Mouse (Mus musculus) ES-Bruce4 (cell line): ENCODE measurements around the gene Tlk1. TPM values are rescaled to one million over a fixed set of nuclear protein-coding genes. Genes with fewer than 3 reads are reported as not detected.

Experiments used
- H3K27ac ChIP-seq: 2 replicates; pipeline ENCODE4 v1.5.1; 2012; ENCODE audit warnings: low read length, inconsistent platforms; ENCODE audit not compliant: insufficient read depth
- H3K27me3 ChIP-seq: 2 replicates; pipeline ENCODE4 v1.6.1; 2012; ENCODE audit warnings: mild to moderate bottlenecking, low read length, inconsistent platforms; ENCODE audit not compliant: control insufficient read depth, poor library complexity, insufficient read depth, severe bottlenecking
- H3K36me3 ChIP-seq: 2 replicates; pipeline ENCODE4 v1.6.1; 2012; ENCODE audit warnings: inconsistent platforms, mild to moderate bottlenecking, low read length, moderate library complexity; ENCODE audit not compliant: control insufficient read depth, poor library complexity, insufficient read depth, severe bottlenecking
- H3K4me1 ChIP-seq: one replicate; pipeline ENCODE4 v1.8.1; 2011; ENCODE audit warnings: low read length; ENCODE audit not compliant: control insufficient read depth, insufficient read depth
- H3K4me3 ChIP-seq: 2 replicates; pipeline ENCODE4 v1.5.1; 2011; ENCODE audit warnings: low read depth, mild to moderate bottlenecking, low read length
- H3K9ac ChIP-seq: 2 replicates; pipeline ENCODE4 v1.6.1; 2012; ENCODE audit warnings: low read depth, mild to moderate bottlenecking, inconsistent platforms; ENCODE audit not compliant: poor library complexity, severe bottlenecking
- H3K9me3 ChIP-seq: replicated peaks from 2 replicates; pipeline ENCODE4 v1.6.1; 2012; ENCODE audit warnings: mild to moderate bottlenecking, low read length, inconsistent platforms; ENCODE audit not compliant: control insufficient read depth, poor library complexity, insufficient read depth, severe bottlenecking
- CTCF ChIP-seq: IDR thresholded peaks from one replicate; pipeline ENCODE4 v1.8.1; 2011; ENCODE audit warnings: low read depth, low read length
- EP300 ChIP-seq: IDR thresholded peaks from 2 replicates; pipeline ENCODE4 v1.6.1; 2011; ENCODE audit warnings: low read depth, low read length; ENCODE audit not compliant: insufficient read depth
- POLR2A ChIP-seq: IDR thresholded peaks from one replicate; pipeline ENCODE4 v1.8.1; 2011; ENCODE audit warnings: low read length; ENCODE audit not compliant: insufficient read depth
- polyA plus RNA-seq: library from polyadenylated mRNA; stranded (reverse); fragments of >200 nt; gene quantifications from 2 replicates; pipeline ENCODE4 v1.2.4, GENCODE M21; 2011; ENCODE audit warnings: low read depth; ENCODE audit not compliant: missing spikeins, insufficient read depth, insufficient read length

The Tlk1 gene
- polyA plus RNA-seq, 1 experiment, result 83.4 TPM

- H3K27ac ChIP-seq, result no peak overlapping the region
- H3K9me3 ChIP-seq, result no peaks in the 10 kb centered on the region
- no peak for TF ChIP-seq POLR2A
- no peak for TF ChIP-seq EP300
- TF ChIP-seq CTCF, result no peak
- no peaks in the 10 kb centered on the region for H3K4me1 ChIP-seq
- H3K36me3 ChIP-seq, result no peaks in the 10 kb centered on the region
- H3K9ac ChIP-seq, result no peak overlapping the region
- no peak overlapping the region for H3K4me3 ChIP-seq
- H3K27me3 ChIP-seq, result no peaks in the 10 kb centered on the region
Measured at GRCm38 (mm10) chr2:70779634-70780033, 45.9 kb downstream of the Tlk1 start.

GRCm38 (mm10) chr2:70776744-70777143 is 48.8 kb downstream of the Tlk1 start:
- Histone ChIP-seq H3K27me3 (no peaks in the 10 kb centered on the region), H3K4me1 (no peaks in the 10 kb centered on the region), H3K36me3 (no peaks in the 10 kb centered on the region; the same call in 1 of the 2 replicates), H3K9me3 (no peaks in the 10 kb centered on the region), H3K27ac (no peak overlapping the region), H3K9ac (no peak overlapping the region), H3K4me3 (no peak overlapping the region)
- TF ChIP-seq EP300 (no peak), CTCF (no peak), POLR2A (no peak)

- TF ChIP-seq POLR2A (no peak), CTCF (no peak), EP300 (no peak)
- Histone ChIP-seq H3K9me3 (no peaks in the 10 kb centered on the region), H3K36me3 (no peaks in the 10 kb centered on the region; the same call in 1 of the 2 replicates)
Measured at GRCm38 (mm10) chr2:70764734-70765133, 60.8 kb downstream of the Tlk1 start.

GRCm38 (mm10) chr2:70762741-70763140 is 62.8 kb downstream of the Tlk1 start:
- Histone ChIP-seq H3K36me3 (no peaks in the 10 kb centered on the region), H3K4me1 (no peaks in the 10 kb centered on the region), H3K27ac (no peak overlapping the region), H3K9ac (no peak overlapping the region), H3K9me3 (no peaks in the 10 kb centered on the region), H3K4me3 (no peak overlapping the region), H3K27me3 (no peaks in the 10 kb centered on the region)
- TF ChIP-seq EP300 (no peak), POLR2A (no peak), CTCF (no peak)

More at GRCm38 (mm10) chr2:70764734-70765133, 60.8 kb downstream of the Tlk1 start:
- Histone ChIP-seq H3K4me3 (no peak overlapping the region), H3K9ac (no peak overlapping the region), H3K4me1 (no peaks in the 10 kb centered on the region), H3K27me3 (no peaks in the 10 kb centered on the region), H3K27ac (no peak overlapping the region)

GRCm38 (mm10) chr2:70752149-70752548 is 73.4 kb downstream of the Tlk1 start:
- TF ChIP-seq CTCF (no peak), EP300 (no peak), POLR2A (no peak)
- Histone ChIP-seq H3K9ac (no peak overlapping the region), H3K27me3 (no peaks in the 10 kb centered on the region), H3K9me3 (no peaks in the 10 kb centered on the region), H3K36me3 (peaks cover 8% of the 10 kb centered on the region), H3K4me3 (no peak overlapping the region), H3K27ac (no peak overlapping the region), H3K4me1 (no peaks in the 10 kb centered on the region)

GRCm38 (mm10) chr2:70751655-70752054 is 73.9 kb downstream of the Tlk1 start:
- no peaks in the 10 kb centered on the region for H3K9me3 ChIP-seq
- no peak overlapping the region for H3K4me3 ChIP-seq
- H3K27ac ChIP-seq, result no peak overlapping the region
- peaks cover 8% of the 10 kb centered on the region for H3K36me3 ChIP-seq
- H3K9ac ChIP-seq, result no peak overlapping the region
- H3K27me3 ChIP-seq, result no peaks in the 10 kb centered on the region
- H3K4me1 ChIP-seq, result no peaks in the 10 kb centered on the region
- TF ChIP-seq CTCF (no peak), EP300 (no peak), POLR2A (no peak)
